Mouse (Mus musculus) thymus, postnatal 0 days (tissue): ENCODE data around the gene Adam10. TPM values are rescaled to one million over a fixed set of nuclear protein-coding genes. Genes with fewer than 3 reads are reported as not detected.

Source experiments
- DNase-seq: peaks from one replicate; pipeline ENCODE4 v3.0.0-alpha.2; 2015; ENCODE audit warnings: low spot score
- polyA plus RNA-seq: library from polyadenylated mRNA; unstranded; fragments of >200 nt; fragmentation: Nextera tagmentation; extraction: Ambion mirVana; gene quantifications from 2 replicates; pipeline ENCODE4 v1.2.1, GENCODE M21; 2015

Gene Adam10
- 56.5 and 60.4 TPM in 2 replicates for polyA plus RNA-seq

DNA sequence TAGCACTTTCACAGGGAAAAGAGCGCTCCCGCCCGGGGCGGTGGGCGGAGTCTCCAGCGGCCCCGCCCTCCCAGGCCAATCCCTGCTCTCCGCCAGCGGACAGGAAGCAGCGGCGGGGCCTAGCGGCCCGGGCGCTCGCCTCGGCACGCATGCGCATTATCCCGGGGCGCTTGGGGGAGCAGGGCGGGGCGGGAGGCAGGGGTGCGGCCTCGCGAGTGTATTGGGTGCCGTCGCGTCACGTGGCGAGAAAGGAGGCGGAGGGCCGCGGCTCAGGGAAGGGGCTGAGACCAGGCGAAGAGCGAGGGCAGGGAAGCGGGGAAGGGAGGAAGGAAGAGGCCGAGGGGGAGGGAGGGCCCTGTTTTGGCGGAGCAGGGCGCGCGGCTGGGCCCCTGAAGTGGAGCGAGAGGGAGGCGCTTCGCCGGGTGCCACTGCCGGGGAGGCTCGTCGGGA, at the start of gene Adam10:
Gene Adam10 (plus strand): TSS at position 316 of the 450 bp plus-strand sequence.
- DNase-seq, result peak; percentile 99

DNA sequence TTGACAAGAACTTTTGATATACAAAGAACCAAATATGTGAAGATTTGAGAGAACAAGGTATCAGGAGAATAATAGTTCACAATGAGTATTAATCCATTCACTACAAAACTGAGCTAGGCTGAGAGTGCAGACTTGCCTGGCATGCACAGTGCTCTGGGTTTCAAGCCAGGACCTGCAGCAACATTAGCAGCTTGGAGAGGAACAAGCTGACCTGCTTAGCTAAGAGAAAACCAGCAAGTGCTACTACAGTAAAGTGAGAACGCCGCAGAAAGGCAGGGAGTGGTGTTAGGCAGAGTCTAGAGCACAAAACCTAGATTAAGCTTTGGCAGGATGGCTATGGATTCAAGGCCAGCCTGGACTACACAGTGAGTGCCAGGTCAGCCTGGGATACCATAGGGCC, 49.1 kb upstream of the Adam10 start:
- DNase-seq, result peak; percentile 22

DNA sequence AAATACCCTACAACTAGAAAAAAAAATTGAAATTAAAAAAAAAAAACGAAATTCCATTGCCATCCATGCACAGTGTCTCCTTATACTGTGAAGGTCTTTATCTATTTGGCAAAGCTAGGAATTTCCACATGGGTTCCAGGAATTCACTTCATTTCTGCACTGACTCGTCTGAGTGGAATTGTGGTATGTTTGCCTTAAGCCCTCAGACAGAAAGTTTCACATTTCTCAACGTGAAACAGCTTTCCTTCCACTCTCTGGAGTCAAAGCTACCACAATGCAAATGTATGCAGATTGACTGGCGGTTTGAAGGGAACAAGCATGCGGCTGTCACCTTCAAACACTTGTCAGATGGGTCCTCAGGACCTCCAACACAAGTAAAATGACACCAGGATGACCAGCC, 47.1 kb upstream of the Adam10 start:
- DNase-seq, result no peak

DNA sequence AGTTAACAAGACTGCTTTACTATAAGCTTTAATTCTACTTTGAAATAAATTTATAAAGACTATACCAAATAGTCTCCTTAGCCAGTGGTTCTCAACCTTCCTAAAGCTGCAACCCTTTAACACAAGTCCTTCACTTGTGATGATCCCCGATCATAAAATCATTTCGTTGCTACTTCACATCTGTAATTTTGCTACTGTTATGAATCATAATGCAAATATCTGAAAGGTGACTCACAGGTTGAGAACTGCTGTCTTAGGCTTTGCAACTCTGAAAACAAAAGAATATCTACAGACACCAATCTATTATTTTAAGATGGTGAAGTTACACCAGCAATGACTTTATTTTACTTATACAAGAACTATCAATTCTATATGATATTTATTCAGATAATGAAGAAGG, 42.0 kb upstream of the Adam10 start:
- no peak for DNase-seq

DNA sequence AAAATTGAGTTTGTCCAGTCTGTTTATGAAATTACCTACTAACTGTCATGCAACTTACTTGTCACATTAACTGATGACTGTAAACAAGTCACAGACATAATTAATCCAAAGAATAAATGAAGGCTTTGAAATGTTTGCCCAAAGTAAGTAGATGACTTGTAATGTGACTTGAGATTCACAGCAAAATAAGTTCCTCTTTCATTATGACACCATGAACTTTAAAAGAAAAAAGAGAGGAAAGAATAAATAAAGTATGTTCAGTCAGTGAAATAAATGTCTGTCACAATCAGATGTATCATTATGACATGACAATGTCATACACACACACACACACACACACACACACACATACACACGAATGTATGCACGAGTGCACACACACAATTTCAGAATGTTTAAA, 28.5 kb upstream of the Adam10 start:
- no peak for DNase-seq

DNA sequence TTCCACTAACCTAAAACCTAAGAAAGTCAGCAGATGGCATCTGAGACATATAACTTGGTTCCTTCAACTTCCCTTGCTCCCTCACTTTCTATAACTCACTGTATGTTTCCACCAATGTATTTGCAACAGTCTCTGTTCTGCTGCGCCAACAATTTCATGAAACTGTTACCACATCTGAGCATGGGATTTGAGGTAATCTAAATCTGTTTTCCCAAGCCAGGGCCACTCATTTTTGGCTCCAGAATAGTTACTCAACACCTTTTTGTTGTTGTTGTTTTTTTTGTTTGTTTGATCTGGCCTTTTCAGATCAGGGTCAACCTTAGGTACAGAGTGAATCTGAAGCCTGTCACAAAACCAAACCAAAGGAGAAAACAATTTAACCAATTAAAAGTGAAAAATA, 27.8 kb upstream of the Adam10 start:
- no peak for DNase-seq

DNA sequence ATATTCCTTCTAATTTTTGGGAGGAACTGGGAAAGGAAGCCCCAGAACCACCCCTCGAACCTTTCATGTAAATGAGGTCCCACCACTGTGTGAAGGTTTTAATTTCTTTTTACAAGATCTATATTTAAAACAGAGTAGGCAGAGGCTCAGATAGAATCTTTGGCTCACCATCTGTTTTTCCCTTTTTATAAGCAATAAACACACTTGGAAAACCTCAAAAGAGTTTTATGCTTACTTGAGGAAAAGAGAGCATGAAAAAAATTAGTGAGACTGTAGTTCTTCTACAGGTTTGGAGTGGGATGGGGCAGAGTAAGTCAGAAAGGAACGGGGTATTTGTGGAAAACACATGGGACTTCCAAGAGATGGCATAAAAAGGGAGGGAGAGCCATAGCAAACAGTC, 26.6 kb upstream of the Adam10 start:
- DNase-seq, result no peak

DNA sequence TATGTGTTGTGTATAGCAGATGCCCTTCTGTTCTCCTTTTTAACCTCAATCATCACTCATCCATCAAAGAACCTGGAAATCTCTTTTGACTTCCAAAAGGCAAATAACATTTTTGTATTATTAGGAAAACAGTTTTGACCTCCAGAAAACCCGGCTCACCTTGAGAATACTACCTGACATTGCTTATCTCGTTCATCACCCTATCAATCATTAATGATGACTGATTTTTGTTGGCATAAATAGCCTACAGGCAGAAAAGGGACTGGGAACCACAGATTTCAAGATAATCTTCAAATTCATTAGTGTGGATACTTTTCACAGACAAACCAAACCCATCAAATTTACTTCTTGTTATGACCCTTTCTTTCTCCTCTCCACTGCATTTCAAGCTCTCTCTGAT, 24.9 kb upstream of the Adam10 start:
- no peak for DNase-seq

DNA sequence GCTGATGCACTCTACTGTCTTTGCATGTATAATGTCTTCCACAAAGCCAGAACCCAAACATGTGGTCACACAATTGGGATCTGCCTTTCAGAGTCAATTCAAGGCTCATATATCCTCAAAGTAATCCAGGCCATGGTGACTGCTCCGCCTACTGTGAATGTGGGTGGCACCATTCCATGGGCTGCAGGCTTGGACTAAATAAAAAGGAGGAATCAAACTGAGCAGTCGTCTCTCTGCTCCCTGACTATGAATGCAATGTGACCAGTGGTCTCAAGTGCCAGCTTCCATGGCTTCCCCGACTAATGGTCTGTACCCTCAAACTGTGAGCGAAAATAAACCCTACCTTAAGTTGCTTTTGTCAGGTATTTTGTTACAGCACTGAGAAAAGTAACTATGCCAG, 24.3 kb upstream of the Adam10 start:
- no peak for DNase-seq

DNA sequence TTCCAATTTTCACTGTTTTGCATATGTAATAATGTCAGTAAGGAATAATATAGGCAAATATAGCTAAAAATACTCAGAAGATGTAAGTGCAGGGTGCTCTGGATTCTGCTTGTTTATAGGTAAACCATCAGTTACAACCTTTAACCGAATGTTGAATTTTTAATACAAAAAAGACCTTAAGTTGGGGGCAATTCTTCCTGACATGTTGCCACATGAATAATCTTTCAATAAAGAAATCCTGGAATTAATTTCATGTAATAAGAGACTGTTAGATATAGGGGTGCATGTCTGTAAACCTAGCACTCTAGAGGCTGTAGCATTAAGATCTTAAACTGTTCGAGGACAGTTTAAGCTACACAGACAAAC, 23.1 kb upstream of the Adam10 start:
- DNase-seq, result no peak

DNA sequence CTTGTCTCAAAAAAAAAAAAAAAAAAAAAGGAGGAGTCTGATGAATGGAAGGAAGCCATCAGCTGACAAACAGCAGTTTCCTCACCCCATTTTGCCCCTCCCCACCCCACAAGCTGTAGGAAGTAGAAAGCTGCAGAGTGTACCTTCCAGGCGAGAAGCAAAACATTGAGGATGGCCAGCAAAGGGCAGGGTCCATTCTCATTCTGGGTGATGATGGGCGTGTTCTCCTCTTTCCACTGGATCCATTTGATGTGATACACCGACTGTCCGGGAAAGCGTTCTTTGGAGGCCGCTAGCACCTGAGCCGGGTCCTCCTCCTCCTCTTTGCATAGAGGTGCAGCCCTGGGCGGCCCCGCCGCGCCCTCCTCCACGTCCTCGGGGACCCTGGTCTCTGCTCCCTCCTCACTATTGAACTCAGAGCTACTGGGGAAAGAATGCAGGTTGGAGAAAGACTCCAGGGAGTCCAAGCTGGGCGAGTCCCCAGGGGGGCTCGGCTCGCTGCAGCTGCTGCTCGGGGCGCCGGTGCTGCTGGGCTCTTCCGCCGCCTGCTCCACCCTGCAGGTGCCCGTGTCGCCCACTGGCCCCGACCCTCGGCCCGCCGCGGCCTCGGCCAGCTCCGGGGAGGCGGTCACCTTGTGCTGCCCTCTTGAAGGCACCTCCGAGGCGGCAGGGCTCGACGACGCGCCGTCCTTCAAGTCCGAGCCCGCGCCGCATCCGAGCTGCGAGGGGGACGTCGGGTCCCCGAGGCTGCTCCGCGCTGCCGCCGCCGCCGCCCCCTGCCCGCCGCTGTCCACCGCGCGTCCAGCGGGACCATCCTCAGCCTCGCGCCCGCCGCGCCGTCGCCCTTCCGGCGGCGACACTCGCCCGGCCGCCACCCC, 22.4 kb upstream of the Adam10 start, which contains the start of gene Gm10642:
Gene Gm10642 (plus strand): TSS at position 122 of the 878 bp plus-strand sequence.
- peak; percentile 82 for DNase-seq

DNA sequence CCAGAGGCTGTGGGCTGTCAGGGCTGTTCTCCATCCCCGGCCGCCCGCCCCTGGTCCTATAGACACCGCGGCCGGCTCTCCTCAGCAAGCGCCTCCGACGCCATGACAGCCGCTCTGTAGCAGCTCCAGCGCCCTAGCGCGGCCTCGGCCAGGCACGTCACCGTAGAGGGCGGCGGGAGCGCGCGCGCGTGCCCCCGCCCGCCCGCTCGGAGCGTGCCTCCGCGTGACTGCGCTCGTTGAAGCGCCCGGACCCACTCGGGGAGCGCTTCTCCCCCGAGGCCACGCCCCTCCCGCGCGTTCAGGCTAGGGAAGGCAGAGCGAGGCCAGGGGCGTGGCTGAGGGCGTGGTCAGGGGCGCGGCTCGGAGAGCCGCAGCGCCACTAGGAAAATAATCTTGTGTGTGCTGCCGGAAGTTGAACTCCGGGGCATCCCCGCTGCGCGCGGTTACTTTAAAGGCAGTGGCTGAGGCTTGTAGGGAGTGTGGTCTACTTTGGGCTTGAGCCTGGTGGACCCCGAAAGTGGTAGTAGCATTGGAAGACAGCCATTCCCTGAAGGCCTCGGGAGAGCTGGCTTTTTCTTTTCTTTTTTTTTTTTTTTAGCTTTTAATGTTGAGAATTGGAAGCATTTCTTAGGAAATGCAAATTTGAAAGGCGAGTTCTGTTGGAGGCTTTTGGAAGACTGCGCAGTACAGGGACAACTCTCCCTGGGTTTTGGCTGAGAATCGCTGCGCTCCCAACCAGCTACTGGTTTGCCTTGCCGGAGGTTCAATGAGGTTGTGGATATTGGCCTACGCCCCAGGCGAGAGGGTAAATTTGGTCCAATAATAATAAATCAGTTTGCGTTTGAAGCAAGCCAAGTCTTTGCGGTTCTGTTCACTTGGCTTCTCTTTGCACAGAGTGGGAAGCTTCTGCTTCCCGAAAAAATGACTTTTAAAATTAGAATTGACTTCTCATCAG, 21.5 kb upstream of the Adam10 start, which contains the start of gene Mindy2:
Gene Mindy2 (minus strand): TSS at position 162 of the 955 bp plus-strand sequence.
- DNase-seq, result peak; percentile 100

DNA sequence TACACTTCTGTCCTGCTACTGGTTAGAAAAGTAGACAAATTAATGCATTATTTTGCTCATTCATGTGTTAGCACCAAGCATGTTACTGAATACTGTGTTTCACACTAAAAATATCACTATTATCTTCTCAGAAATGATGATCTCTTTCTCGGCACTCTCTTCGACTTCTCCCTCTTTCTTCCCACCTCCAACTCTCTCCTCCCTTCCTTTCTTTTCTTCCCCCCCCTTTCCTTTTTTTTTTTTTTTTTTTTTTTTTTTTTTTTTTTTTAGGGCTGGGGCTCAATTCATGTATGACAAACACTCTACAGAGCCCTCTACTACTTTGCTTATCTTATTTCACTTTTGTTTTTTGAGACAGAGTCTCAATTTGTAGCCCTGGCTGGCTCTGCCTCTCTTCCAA, 20.5 kb upstream of the Adam10 start:
- no peak for DNase-seq

DNA sequence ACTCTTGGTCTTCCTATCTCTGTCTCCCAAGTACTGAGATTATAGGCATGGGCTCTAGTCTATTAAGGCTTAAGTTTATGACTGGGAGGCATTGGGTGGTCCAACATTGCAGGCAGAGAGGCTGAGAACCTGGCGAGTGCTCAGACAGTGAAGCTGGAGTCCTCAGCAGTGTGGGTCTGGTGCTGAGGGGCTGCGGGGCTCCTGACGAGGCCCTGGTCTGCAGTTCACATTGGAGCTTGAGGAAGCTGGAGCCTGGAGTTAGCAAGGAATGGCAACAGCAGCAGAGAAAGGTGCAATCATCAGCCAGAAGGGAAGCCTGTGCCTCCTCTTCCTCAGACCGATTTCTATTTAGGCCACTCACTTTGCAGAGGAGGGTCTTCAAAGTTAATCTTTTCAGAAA, 13.9 kb upstream of the Adam10 start:
- DNase-seq, result no peak

DNA sequence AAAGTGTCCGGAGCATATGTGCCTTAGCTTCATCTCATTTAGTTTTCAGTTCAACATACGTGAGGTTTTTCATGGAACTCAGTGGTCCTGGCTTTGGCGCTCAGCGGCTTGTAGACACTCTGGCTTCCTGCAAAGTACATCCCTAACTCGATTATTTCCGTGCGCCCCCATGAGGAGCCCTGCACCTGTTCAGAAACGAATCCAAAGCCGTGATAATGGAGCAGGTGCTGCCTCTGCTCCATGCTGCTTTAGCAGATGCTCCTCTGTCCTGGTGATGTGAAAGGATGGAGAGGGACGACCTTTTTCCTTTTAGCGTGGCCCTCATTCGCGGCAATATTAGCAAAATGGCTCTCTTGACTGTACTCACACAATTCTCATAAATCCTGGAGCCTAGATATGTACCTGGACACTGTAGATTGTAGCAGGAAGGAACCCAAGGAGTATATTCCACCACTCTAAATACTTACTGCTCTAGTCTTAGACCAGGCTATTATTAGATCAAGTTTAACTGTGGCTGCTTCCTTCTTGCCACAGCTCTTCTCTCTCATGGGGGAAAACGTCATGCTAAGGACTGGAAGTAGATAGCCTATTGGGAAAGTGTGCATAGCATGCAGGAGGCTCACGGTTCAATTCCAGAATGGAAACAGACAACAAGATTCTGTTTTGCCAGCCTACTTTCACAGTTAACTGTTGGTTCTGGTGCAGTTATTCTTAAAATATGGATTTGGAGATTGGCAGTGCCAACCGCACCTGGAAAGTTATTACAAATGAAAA, 13.2 kb upstream of the Adam10 start:
- DNase-seq, result no peak

DNA sequence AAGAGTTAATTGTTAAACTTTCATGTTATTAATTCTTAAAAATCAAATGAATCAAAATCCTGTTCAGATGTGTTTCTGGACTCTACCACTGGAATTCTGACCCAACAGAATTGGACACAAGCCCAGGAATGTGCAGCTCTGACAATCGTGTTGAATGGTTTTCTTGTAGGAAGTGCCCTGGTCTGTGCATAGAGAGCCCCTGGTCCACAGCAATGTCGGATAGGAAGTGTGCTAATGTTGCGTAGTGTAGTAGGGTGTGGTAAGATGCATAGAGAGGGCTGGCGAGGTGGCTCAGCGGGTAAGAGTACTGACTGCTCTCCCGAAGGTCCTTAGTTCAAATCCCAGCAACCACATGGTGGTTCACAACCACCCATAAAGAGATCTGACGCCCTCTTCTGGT, 12.0 kb upstream of the Adam10 start:
- DNase-seq, result no peak

DNA sequence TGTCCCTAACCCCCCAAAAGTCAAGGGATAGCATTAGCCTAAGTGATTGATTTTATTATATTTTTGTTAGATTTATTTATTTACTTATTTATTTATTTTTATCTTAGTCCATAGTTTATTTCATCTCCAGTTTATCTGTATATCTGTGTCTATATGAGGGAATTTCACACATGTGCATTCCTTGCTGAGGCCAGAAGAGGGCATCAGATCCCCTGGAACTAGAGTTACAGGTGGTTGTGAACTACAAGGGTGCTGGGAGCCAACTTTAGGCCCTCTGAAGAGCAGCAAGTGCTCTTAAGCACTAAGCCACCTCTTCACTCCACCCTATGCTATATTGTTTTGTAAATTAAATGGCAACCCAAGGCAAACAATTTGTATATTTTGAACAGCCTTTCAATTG, 10.7 kb upstream of the Adam10 start:
- no peak for DNase-seq

DNA sequence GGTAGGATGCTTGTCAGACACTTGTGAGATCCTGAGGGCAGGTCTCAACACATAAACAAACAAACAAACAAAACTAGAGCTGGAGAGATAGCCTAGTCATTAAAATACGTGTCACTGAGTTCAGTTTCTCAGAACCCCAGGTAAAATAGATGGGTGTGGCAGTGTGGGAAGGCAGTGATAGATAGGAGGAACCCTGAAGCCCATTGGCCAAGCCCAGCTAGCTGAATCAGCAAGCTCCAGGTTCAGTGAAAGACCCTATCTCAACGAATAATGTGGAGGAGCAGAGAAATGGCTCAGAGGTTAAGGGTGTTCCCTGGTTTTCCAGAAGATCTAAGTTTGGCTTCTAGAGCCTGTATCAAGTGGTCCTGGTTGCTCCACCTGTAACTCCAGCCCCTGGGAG, 9.6 kb upstream of the Adam10 start:
- DNase-seq, result no peak

DNA sequence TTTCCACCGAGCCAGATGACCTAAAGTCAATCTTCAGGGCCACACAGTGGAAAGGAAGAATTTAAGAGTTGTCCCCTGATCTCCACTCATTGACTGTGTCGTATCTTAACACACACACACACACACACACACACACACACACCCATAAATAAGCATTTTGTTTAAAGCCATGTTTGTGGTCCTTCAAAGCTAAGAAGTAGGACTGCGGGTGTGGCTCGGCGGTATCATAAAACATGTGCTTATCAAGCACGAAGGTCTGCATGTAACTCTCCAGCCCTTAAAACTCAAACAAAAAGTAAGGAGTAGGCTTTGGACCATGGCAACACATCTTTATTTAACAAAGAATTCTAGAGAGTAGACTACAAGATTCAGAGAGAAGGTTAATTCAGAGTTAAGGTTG, 8.4 kb upstream of the Adam10 start:
- no peak for DNase-seq

DNA sequence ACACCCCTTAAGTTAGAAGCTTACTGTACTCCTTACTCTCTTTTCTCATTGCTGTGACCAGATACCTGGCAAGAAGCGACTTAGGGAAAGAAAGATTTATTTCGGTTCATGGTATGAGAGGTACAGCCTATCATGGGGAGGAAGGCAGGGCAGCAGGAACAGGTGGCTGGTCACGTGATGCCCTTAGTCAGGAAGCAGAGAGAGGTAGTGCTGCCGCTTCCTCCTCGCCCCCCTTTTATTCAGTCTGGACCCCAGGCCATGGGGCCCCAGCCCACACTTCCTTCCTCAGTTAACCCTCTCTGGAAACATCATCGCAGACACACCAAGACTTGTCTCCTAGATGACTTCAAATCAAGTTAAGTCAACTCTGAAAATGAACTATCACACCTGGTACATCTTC, 7.5 kb upstream of the Adam10 start:
- DNase-seq, result peak; percentile 79
